Mouse (Mus musculus) kidney, postnatal 0 days (tissue): ENCODE results near the gene Cacna1b. TPM values are rescaled to one million over a fixed set of nuclear protein-coding genes. Genes with fewer than 3 reads are reported as not detected.

Experiments used
- ATAC-seq: fragments of 200-750 bp; cut with Nextera tagmentation; replicated peaks from 2 replicates; pipeline ENCODE4 v1.8.0; 2017; ENCODE audit warnings: low read depth, moderate number of reproducible peaks, moderate TSS enrichment, moderate library complexity; ENCODE audit not compliant: low FRiP score
- DNase-seq: peaks from one replicate; pipeline ENCODE4 v3.0.0-alpha.2; 2016; ENCODE audit warnings: low spot score
- H3K27ac ChIP-seq: fragments of 300-500 bp; sonication (generic); 2 replicates; pipeline ENCODE4 v1.5.1; 2014; ENCODE audit warnings: mild to moderate bottlenecking
- H3K27me3 ChIP-seq: fragments of 300-500 bp; sonication (generic); 2 replicates; pipeline ENCODE4 v1.6.1; 2014; ENCODE audit warnings: low read length, mixed read lengths; ENCODE audit not compliant: insufficient read depth
- H3K36me3 ChIP-seq: fragments of 300-500 bp; sonication (generic); 2 replicates; pipeline ENCODE4 v1.6.1; 2014; ENCODE audit warnings: low read length, mixed read lengths; ENCODE audit not compliant: insufficient read depth
- H3K4me1 ChIP-seq: fragments of 300-500 bp; sonication (generic); replicated peaks from 2 replicates; pipeline ENCODE4 v1.6.1; 2014; ENCODE audit warnings: antibody characterized with exemption, low read length, mixed read lengths; ENCODE audit not compliant: insufficient read depth
- H3K4me2 ChIP-seq: fragments of 300-500 bp; sonication (generic); 2 replicates; pipeline ENCODE4 v1.6.1; 2014; ENCODE audit warnings: mild to moderate bottlenecking, low read length, moderate library complexity, mixed read lengths
- H3K4me3 ChIP-seq: fragments of 300-500 bp; sonication (generic); replicated peaks from 2 replicates; pipeline ENCODE4 v1.5.1; 2014; ENCODE audit warnings: low read depth, low read length
- H3K9ac ChIP-seq: fragments of 300-500 bp; sonication (generic); 2 replicates; pipeline ENCODE4 v1.6.1; 2014; ENCODE audit warnings: low read depth, low read length
- H3K9me3 ChIP-seq: fragments of 300-500 bp; sonication (generic); replicated peaks from 2 replicates; pipeline ENCODE4 v1.6.1; 2016; ENCODE audit warnings: low read length, inconsistent platforms, mixed read lengths
- CTCF ChIP-seq: IDR thresholded peaks from 2 replicates; pipeline ENCODE4 v1.5.1; 2016; ENCODE audit warnings: antibody characterized with exemption, low read depth, mild to moderate bottlenecking, moderate library complexity
- WGBS: fragments of 180-500 bp; shearing (Covaris S2); extraction: QIAGEN DNeasy Blood & Tissue Kit; methylation state at CpG from one replicate; pipeline ENCODE4 v1.1.7; 2014; 5-methylcytosine and 5-hydroxymethylcytosine counted together
- polyA plus RNA-seq: library from polyadenylated mRNA; unstranded; fragments of >200 nt; fragmentation: Nextera tagmentation; extraction: Ambion mirVana; gene quantifications from 2 replicates; pipeline ENCODE4 v1.2.1, GENCODE M21; 2015

Cacna1b gene
- polyA plus RNA-seq, 1 experiment from 2014 or later: 0.16 TPM

- no peak for TF ChIP-seq CTCF
- no peak for DNase-seq
- no peaks in the 10 kb centered on the region for H3K27me3 ChIP-seq
- no peak overlapping the region for H3K27ac ChIP-seq
- no peak for ATAC-seq
- H3K4me2 ChIP-seq: no peak overlapping the region
- H3K9ac ChIP-seq: no peak overlapping the region
- H3K9me3 ChIP-seq: no peaks in the 10 kb centered on the region
- WGBS: 48% methylated on average over 4 of the region's 4 CpGs
- no peaks in the 10 kb centered on the region for H3K4me1 ChIP-seq
- no peak overlapping the region for H3K4me3 ChIP-seq
- H3K36me3 ChIP-seq: no peaks in the 10 kb centered on the region
Observed at GRCm38 (mm10) chr2:24733157-24733556, 29.8 kb downstream of the Cacna1b start.

DNA sequence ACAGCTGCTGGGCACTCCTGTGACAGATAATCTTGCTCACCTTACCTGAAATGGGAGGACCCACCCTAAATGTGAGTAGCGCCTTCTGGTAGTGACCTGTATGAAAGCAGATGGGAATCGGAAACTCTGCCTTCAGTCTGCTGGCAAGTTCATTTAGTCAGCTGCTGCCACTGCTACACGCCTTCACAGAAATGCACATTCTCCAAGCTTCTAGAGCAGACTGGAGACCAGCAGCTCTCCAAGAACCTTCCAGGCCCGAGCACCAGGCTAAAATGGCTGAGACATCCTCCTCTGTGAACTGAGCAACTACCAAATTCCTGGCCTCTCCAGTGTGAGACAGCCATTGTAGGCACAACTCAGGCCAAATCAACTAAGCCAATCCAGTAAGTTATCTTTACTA is 37.1 kb downstream of the Cacna1b start:
- no peak overlapping the region for H3K9ac ChIP-seq
- H3K4me3 ChIP-seq: no peak overlapping the region
- DNase-seq (no peak), ATAC-seq (no peak)
- H3K4me2 ChIP-seq: no peak overlapping the region
- no peaks in the 10 kb centered on the region for H3K4me1 ChIP-seq
- H3K27me3 ChIP-seq: no peaks in the 10 kb centered on the region
- no peaks in the 10 kb centered on the region for H3K36me3 ChIP-seq
- no peak overlapping the region for H3K27ac ChIP-seq
- no peak for TF ChIP-seq CTCF
- no peaks in the 10 kb centered on the region for H3K9me3 ChIP-seq
- WGBS: 85% methylated on average over 4 of the region's 4 CpGs

DNA sequence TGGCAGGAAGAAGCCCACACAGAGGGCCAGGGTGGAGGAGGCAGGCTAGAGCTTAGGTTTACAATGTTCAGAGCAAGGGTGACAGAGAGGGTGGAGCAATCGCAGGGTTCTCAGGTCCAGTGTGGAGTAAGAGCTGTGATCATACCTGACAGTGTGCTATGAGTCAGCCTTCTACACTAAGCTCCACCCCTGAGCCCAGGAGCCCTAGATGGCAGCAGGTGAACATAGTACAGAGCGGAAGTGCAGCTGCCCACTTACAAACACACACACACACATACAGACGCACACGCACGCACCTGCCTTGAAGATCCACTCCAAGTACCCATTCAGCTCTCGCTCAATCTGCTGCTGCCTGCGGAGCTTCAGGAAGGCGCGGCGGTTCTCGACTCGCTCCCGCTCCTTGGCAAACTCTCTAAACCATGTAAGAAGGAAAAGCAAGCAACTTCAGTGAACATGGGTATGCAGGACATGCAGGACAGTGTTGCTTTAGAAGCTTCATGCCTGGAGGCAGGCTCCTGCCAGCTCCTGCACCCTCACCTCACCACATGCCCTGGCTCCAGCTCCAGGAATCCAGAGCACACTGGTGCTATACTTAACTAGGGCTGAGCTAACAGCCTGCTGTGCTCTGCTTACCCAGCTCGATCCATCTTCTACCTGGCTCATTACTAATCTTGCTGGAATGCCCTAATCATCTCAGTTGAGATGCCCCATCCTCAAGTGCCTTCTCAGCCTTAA is 43.1 kb downstream of the Cacna1b start:
- no peak for TF ChIP-seq CTCF
- Histone ChIP-seq H3K27ac (no peak overlapping the region), H3K27me3 (no peaks in the 10 kb centered on the region), H3K4me2 (no peak overlapping the region), H3K36me3 (no peaks in the 10 kb centered on the region), H3K9me3 (no peaks in the 10 kb centered on the region), H3K4me1 (no peaks in the 10 kb centered on the region), H3K9ac (no peak overlapping the region), H3K4me3 (no peak overlapping the region)
- 90% methylated on average over 14 of the region's 14 CpGs for WGBS
- no peak for DNase-seq
- ATAC-seq: no peak

DNA sequence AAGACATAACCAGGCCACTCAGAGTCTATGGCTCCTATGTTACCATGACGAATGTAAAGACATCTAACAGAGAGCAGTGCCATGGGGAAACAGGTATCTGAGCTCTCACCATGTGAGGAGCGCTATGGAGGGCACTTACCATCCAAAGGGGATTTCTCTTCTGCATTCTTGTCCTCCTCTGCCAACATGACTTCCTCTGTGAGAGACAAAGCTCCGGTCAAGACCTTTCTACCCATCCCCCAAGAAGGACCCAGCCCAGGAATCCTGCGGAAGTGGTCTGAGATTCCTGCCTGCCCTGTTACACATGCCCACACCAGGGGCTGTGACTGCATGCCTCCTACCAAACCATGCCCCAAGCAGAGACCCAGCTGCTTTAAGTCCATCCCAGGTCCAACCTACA is 44.0 kb downstream of the Cacna1b start:
- ATAC-seq: no peak
- no peaks in the 10 kb centered on the region for H3K4me1 ChIP-seq
- 86% methylated on average over 4 of the region's 4 CpGs for WGBS
- no peak overlapping the region for H3K9ac ChIP-seq
- no peaks in the 10 kb centered on the region for H3K27me3 ChIP-seq
- H3K36me3 ChIP-seq: no peaks in the 10 kb centered on the region
- no peak overlapping the region for H3K4me2 ChIP-seq
- no peak overlapping the region for H3K27ac ChIP-seq
- no peak for DNase-seq
- no peak for TF ChIP-seq CTCF
- H3K9me3 ChIP-seq: no peaks in the 10 kb centered on the region
- no peak overlapping the region for H3K4me3 ChIP-seq

DNA sequence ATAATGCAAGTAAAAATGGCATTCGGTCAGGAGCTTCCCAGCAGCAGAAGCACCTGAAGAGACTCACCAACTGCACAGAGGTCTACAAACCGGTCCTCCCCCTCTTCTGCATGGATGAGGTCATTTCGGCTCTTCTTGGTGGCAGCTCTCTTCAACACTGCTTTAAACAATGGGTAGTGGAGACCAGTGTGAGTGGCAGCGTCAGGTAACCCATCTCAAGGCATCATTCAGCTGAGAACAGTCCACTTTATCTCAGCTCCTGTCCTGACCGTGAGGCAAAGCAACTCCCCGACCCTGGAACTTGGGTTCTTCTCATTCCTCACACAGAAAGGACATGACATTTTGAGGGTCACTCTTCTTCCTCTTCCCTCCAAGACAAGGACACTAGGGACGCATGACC is 45.0 kb downstream of the Cacna1b start:
- Histone ChIP-seq H3K4me1 (no peaks in the 10 kb centered on the region), H3K27me3 (no peaks in the 10 kb centered on the region), H3K9me3 (no peaks in the 10 kb centered on the region), H3K4me2 (no peak overlapping the region), H3K36me3 (no peaks in the 10 kb centered on the region), H3K27ac (no peak overlapping the region), H3K9ac (no peak overlapping the region), H3K4me3 (no peak overlapping the region)
- ATAC-seq: no peak
- TF ChIP-seq CTCF: no peak
- DNase-seq: no peak
- WGBS: 88% methylated on average over 7 of the region's 7 CpGs

DNA sequence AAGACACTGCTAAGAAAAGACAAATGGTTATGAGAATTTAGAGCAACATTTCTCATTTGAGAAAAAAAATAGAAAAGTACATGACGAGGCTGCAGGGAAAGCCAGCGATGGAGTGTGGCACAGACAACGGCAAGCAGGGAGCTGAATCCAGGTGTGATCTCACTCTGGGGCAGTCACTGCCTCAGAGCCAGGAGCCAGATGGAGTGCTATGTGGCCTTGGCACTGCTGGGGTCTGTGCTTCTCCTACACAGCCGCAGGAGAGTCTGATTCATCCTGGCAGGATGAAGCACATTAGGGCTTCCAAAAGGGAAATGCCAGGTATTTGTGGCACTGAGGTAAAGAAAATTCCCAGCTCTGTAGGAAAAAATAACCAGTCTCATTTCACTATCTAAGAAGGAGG is 45.5 kb downstream of the Cacna1b start:
- no peak for DNase-seq
- no peak for TF ChIP-seq CTCF
- Histone ChIP-seq H3K9me3 (no peaks in the 10 kb centered on the region), H3K4me3 (no peak overlapping the region), H3K27me3 (no peaks in the 10 kb centered on the region), H3K36me3 (no peaks in the 10 kb centered on the region), H3K9ac (no peak overlapping the region), H3K27ac (no peak overlapping the region), H3K4me2 (no peak overlapping the region), H3K4me1 (no peaks in the 10 kb centered on the region)
- WGBS: 83% methylated on average over 4 of the region's 4 CpGs
- no peak for ATAC-seq

- TF ChIP-seq CTCF: no peak
- Histone ChIP-seq H3K27ac (no peak overlapping the region), H3K9me3 (no peaks in the 10 kb centered on the region; the same call in 1 of the 2 replicates), H3K9ac (no peak overlapping the region), H3K36me3 (no peaks in the 10 kb centered on the region), H3K4me2 (no peak overlapping the region), H3K27me3 (no peaks in the 10 kb centered on the region), H3K4me3 (no peak overlapping the region), H3K4me1 (no peaks in the 10 kb centered on the region)
- ATAC-seq (no peak), DNase-seq (no peak)
- 81% methylated on average over 10 of the region's 10 CpGs for WGBS
Observed at GRCm38 (mm10) chr2:24705929-24706328, 57.0 kb downstream of the Cacna1b start.
